Mouse (Mus musculus) right cerebral cortex, adult 18-20 months (tissue): Measurements from ENCODE around the gene Olfr170.
"Not testable (repeated sequence)": the region's sequence is repeated elsewhere in the genome, so short reads cannot be mapped to it uniquely, and the experiment has no call there.

Experiments
- DNase-seq: peaks from one replicate; pipeline ENCODE4 v3.0.0; 2022; ENCODE audit warnings: mixed read lengths

Gene Olfr170

DNA sequence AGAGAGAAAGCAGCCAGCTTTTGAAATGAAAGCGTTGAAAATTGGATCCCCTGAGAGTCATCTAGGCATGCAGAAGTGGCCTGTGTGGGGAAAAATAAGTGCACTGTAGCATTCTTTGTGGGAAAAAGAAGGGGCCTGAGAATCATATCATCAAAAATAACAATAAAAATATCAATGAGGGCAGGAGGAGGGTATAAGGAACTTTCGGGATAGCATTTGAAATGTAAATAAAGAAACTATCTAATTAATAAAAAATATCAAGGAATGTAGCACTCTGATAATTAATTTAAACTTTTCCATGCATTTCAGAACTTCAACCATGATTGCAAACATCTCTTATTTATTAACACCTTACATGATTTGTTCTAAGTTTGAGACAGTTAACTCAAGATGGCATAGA is at the start of gene Olfr170:
Gene Olfr170 (minus strand): TSS at position 101 of the 400 bp plus-strand sequence.
- DNase-seq, result not testable (repeated sequence)

DNA sequence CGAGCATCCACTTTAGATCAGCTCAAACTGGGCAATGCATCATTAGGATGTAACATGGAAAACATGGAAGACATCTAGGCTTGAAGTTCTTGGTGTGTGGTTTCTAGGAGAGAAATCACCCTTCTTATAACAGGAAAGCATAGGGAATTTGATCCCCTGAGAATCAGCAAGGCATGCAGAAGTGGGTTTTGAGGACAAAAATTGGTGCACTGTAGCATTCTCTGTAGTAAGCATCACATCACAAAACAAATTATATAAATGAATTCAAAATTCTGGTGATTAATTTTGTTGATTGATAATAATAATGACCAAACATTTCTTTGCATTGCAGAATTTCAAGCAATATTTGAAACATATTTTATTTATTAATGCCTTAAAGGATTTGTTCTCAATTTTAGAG is 18.1 kb upstream of the Olfr170 start, which contains the start of gene Olfr171:
Gene Olfr171 (minus strand): TSS at position 101 of the 400 bp plus-strand sequence.
- no peak for DNase-seq

- DNase-seq, result no peak
These were observed 8.5 kb downstream of the Olfr170 start for GRCm38 (mm10) chr16:19603166-19603565.

- DNase-seq, result not testable (repeated sequence)
These were observed 40.0 kb downstream of the Olfr170 start, which contains the start of gene Olfr169 for GRCm38 (mm10) chr16:19571709-19572108. Olfr169 (minus strand) TSS chr16:19571809.
